Mouse (Mus musculus): Measurements from ENCODE around the gene Tbxa2r. TPM values are rescaled to one million over a fixed set of nuclear protein-coding genes. Genes with fewer than 3 reads are reported as not detected.
A peak's percentile ranks its signal among the peaks of the same experiment; 100 is the strongest.

Tbxa2r gene
- polyA plus RNA-seq (2012; rRNA removed) = 310 and 312 TPM in 2 replicates

- peaks cover 61% of the 10 kb centered on the region for H3K4me1 ChIP-seq (replicated peaks; ENCODE audit: control insufficient read depth, insufficient read depth, low read length)
- H3K4me3 ChIP-seq (ENCODE audit: control insufficient read depth, insufficient read depth, low read length) = peak within 1 kb of the TSS; percentile 68
- peaks cover 56% of the 10 kb centered on the region for H3K36me3 ChIP-seq (ENCODE audit: control insufficient read depth, insufficient read depth, low read length)
- H3K27ac ChIP-seq (ENCODE audit: control insufficient read depth, insufficient read depth, low read length) = peak within 1 kb of the TSS; percentile 96
- no peaks in the 10 kb centered on the region for H3K27me3 ChIP-seq (ENCODE audit: control insufficient read depth, insufficient read depth, low read length)
- 2% methylated on average over 10 of the region's 10 CpGs for WGBS
- TF ChIP-seq CTCF (IDR thresholded peaks at IDR 0.05; ENCODE audit: borderline replicate concordance, control insufficient read depth, extremely low read depth, insufficient read depth, low read length, poor library complexity) = peak; percentile 65; the same call in 1 of the 2 replicates
- TF ChIP-seq POLR2A (IDR thresholded peaks at IDR 0.05; ENCODE audit: control insufficient read depth, extremely low read depth, insufficient read depth, low read length, poor library complexity) = peak; percentile 47; the same call in 1 of the 2 replicates
- peak; percentile 88 for DNase-seq
These were observed at the start of gene Tbxa2r for GRCm38 (mm10) chr10:81328386-81328785. Tbxa2r (plus strand) TSS chr10:81328731.

GRCm38 (mm10) chr10:81279496-81279895, 49.0 kb upstream of the Tbxa2r start:
- TF ChIP-seq CTCF (IDR thresholded peaks at IDR 0.05; ENCODE audit: borderline replicate concordance, control insufficient read depth, extremely low read depth, insufficient read depth, low read length, poor library complexity) = no peak
- no peak for TF ChIP-seq POLR2A (IDR thresholded peaks at IDR 0.05; ENCODE audit: control insufficient read depth, extremely low read depth, insufficient read depth, low read length, poor library complexity)
- no peak for DNase-seq
- Histone ChIP-seq H3K27ac (ENCODE audit: control insufficient read depth, insufficient read depth, low read length) (no peak overlapping the region), H3K4me3 (ENCODE audit: control insufficient read depth, insufficient read depth, low read length) (no peak overlapping the region), H3K36me3 (ENCODE audit: control insufficient read depth, insufficient read depth, low read length) (no peaks in the 10 kb centered on the region), H3K27me3 (ENCODE audit: control insufficient read depth, insufficient read depth, low read length) (no peaks in the 10 kb centered on the region), H3K4me1 (replicated peaks; ENCODE audit: control insufficient read depth, insufficient read depth, low read length) (no peaks in the 10 kb centered on the region; the same call in 1 of the 2 replicates)
- WGBS = 81% methylated on average over 10 of the region's 10 CpGs

GRCm38 (mm10) chr10:81284189-81284588, 44.3 kb upstream of the Tbxa2r start:
- peaks cover 22% of the 10 kb centered on the region for H3K4me1 ChIP-seq (replicated peaks; ENCODE audit: control insufficient read depth, insufficient read depth, low read length)
- no peaks in the 10 kb centered on the region for H3K27me3 ChIP-seq (ENCODE audit: control insufficient read depth, insufficient read depth, low read length)
- TF ChIP-seq CTCF (IDR thresholded peaks at IDR 0.05; ENCODE audit: borderline replicate concordance, control insufficient read depth, extremely low read depth, insufficient read depth, low read length, poor library complexity) (no peak), POLR2A (IDR thresholded peaks at IDR 0.05; ENCODE audit: control insufficient read depth, extremely low read depth, insufficient read depth, low read length, poor library complexity) (no peak)
- whole genome bisulfite sequencing = 92% methylated on average over 6 of the region's 6 CpGs
- no peaks in the 10 kb centered on the region for H3K36me3 ChIP-seq (ENCODE audit: control insufficient read depth, insufficient read depth, low read length)
- DNase-seq = no peak
- H3K27ac ChIP-seq (ENCODE audit: control insufficient read depth, insufficient read depth, low read length) = no peak overlapping the region
- no peak overlapping the region for H3K4me3 ChIP-seq (ENCODE audit: control insufficient read depth, insufficient read depth, low read length)

- H3K27ac ChIP-seq (ENCODE audit: control insufficient read depth, insufficient read depth, low read length) = no peak overlapping the region
- no peak for DNase-seq
- H3K4me1 ChIP-seq (replicated peaks; ENCODE audit: control insufficient read depth, insufficient read depth, low read length) = peaks cover 25% of the 10 kb centered on the region
- TF ChIP-seq CTCF (IDR thresholded peaks at IDR 0.05; ENCODE audit: borderline replicate concordance, control insufficient read depth, extremely low read depth, insufficient read depth, low read length, poor library complexity) = no peak
- TF ChIP-seq POLR2A (IDR thresholded peaks at IDR 0.05; ENCODE audit: control insufficient read depth, extremely low read depth, insufficient read depth, low read length, poor library complexity) = no peak
- WGBS = 70% methylated on average over 17 of the region's 17 CpGs
- no peaks in the 10 kb centered on the region for H3K27me3 ChIP-seq (ENCODE audit: control insufficient read depth, insufficient read depth, low read length)
- H3K36me3 ChIP-seq (ENCODE audit: control insufficient read depth, insufficient read depth, low read length) = no peaks in the 10 kb centered on the region
- no peak overlapping the region for H3K4me3 ChIP-seq (ENCODE audit: control insufficient read depth, insufficient read depth, low read length)
These were observed 43.8 kb upstream of the Tbxa2r start for GRCm38 (mm10) chr10:81284719-81285118.

GRCm38 (mm10) chr10:81285694-81286450, 42.7 kb upstream of the Tbxa2r start:
- TF ChIP-seq CTCF (IDR thresholded peaks at IDR 0.05; ENCODE audit: borderline replicate concordance, control insufficient read depth, extremely low read depth, insufficient read depth, low read length, poor library complexity) (no peak), POLR2A (IDR thresholded peaks at IDR 0.05; ENCODE audit: control insufficient read depth, extremely low read depth, insufficient read depth, low read length, poor library complexity) (peak; percentile 48; the same call in 1 of the 2 replicates)
- H3K4me3 ChIP-seq (ENCODE audit: control insufficient read depth, insufficient read depth, low read length) = peak overlapping the region; percentile 60
- 2% methylated on average over 54 of the region's 54 CpGs for WGBS
- peaks cover 36% of the 10 kb centered on the region for H3K4me1 ChIP-seq (replicated peaks; ENCODE audit: control insufficient read depth, insufficient read depth, low read length)
- no peaks in the 10 kb centered on the region for H3K27me3 ChIP-seq (ENCODE audit: control insufficient read depth, insufficient read depth, low read length)
- H3K36me3 ChIP-seq (ENCODE audit: control insufficient read depth, insufficient read depth, low read length) = no peaks in the 10 kb centered on the region
- no peak overlapping the region for H3K27ac ChIP-seq (ENCODE audit: control insufficient read depth, insufficient read depth, low read length)
- peak; percentile 97 for DNase-seq

- no peak for DNase-seq
- TF ChIP-seq CTCF (IDR thresholded peaks at IDR 0.05; ENCODE audit: borderline replicate concordance, control insufficient read depth, extremely low read depth, insufficient read depth, low read length, poor library complexity) (no peak), POLR2A (IDR thresholded peaks at IDR 0.05; ENCODE audit: control insufficient read depth, extremely low read depth, insufficient read depth, low read length, poor library complexity) (no peak)
- no peaks in the 10 kb centered on the region for H3K36me3 ChIP-seq (ENCODE audit: control insufficient read depth, insufficient read depth, low read length)
- no peak overlapping the region for H3K4me3 ChIP-seq (ENCODE audit: control insufficient read depth, insufficient read depth, low read length)
- H3K27me3 ChIP-seq (ENCODE audit: control insufficient read depth, insufficient read depth, low read length) = no peaks in the 10 kb centered on the region
- WGBS = 72% methylated on average over 6 of the region's 6 CpGs
- H3K27ac ChIP-seq (ENCODE audit: control insufficient read depth, insufficient read depth, low read length) = no peak overlapping the region
- H3K4me1 ChIP-seq (replicated peaks; ENCODE audit: control insufficient read depth, insufficient read depth, low read length) = peaks cover 43% of the 10 kb centered on the region
These were observed 41.9 kb upstream of the Tbxa2r start for GRCm38 (mm10) chr10:81286586-81286985.

Data from thymus, adult 2 months (tissue).